Mouse (Mus musculus) gonadal fat pad, adult 2 months (tissue): ENCODE measurements at regions not wholly inside any gene's neighbourhood (a gene's known extent, or its start where the extent isn't known, plus 50 kb on each side); places are given as distances from the start of the nearest gene placed in this dataset.
A peak's percentile ranks its signal among the peaks of the same experiment; 100 is the strongest.

Experiments used
- DNase-seq: peaks from one replicate; pipeline ENCODE4 v3.0.0-alpha.2; 2012; ENCODE audit warnings: low read depth

DNA sequence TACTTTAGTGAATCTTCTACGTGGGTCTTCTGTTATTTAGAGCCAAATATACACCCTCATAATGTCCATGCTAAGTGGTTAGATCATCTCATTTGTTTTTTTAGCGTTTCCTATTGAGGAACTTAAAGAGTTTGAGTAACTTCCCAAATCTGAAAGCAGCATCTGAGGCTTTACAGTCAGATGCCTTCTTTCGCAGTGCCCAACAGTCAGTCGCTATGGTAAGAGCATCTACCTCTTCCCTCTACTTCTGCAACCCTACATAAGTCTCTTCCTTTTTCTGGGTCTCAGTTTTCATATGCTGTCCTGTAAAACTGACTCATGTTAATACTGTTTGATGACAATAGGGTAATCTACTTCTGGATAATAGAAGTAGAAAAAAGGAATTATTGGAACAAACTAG lies 146.8 kb downstream of the Ktn1 start:
- no peak for DNase-seq

DNA sequence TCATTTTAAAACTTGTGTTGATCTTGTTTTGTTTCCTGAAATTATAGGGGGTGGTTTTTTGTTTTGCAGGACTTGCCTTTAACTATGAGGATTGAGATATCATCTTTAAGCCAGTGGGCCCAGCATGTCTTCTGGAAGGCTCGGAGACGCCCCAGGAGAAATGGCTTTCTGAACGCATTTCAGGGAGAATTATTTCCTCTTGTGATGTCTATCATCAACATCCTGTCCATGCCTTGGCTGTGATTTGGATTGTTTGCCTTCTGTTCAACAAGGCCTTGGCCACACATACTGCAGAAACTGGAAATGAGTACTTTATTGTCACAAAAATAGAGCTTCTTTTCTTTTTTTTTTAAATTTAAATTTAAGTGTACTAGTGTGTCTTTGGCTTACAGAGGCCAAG lies 150.0 kb downstream of the Ktn1 start:
- DNase-seq, result no peak

- no peak for DNase-seq
Observed at GRCm38 (mm10) chr14:47799564-47799963, 151.3 kb downstream of the Ktn1 start.

- no peak for DNase-seq
Observed at GRCm38 (mm10) chr14:47805202-47805601, 157.0 kb downstream of the Ktn1 start.

- peak; percentile 17 for DNase-seq
Observed at GRCm38 (mm10) chr14:47805771-47806535, 157.7 kb downstream of the Ktn1 start.

DNA sequence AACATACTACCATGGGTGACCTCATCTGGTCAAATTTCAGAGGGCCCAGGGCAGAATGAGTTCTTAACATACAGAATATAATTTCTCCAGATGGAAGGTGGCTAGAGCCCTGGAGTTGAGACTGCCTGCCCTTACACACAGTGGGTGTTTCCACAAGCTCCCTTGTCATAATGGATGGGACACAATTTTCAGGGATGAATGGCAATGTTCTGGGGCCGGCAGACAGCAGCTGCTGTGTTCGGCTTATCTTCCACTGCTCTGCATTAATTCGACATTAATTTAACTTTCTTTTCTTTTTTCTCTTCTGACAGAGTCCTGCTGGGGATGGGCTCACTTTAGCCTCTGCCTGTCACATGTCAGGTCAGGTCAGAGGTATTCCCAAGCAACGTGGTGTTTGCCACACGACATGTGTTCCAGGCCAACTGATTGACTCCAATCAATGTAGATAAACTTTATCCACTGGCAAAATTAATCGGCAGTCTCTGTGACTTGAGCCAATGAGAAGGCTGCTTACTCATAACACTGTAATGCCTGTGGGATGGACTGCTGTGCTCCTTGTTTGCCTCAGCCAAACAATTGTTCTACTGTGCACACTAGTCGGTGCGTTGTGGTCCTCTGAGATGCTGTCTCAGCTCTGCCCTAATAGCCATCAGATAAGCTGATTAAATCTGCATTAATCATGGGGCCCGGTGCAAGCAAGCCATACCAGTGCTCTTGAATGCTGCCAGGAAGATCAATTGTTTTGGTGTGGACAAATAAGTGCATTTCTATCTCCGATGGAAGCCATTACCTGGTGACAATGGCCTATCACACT lies 160.1 kb downstream of the Ktn1 start:
- no peak for DNase-seq

GRCm38 (mm10) chr14:47818224-47818623 lies 170.0 kb downstream of the Ktn1 start:
- DNase-seq, result no peak

GRCm38 (mm10) chr14:47818641-47819040 lies 170.4 kb downstream of the Ktn1 start:
- DNase-seq, result no peak

GRCm38 (mm10) chr14:47820571-47821143 lies 172.4 kb downstream of the Ktn1 start:
- DNase-seq, result no peak

DNA sequence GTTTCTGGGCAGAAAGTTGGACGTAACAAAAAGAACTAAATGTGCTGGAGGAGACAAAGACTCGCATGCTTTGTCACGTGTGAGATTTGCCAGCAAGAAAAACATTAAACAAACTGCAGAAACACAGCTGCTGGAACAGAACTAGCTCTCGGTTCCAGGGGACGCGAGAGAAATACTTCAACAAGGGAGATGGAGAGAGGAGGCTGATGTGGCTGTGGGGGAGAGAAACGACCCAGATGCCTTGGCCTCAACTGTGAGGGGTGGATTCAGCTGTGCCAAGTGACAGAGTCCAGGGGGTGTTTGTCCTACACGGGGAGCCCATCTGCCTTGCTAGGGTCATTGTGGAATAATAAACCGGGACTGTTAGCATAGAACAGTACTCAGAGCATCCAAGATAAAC lies 174.9 kb downstream of the Ktn1 start:
- DNase-seq, result no peak

GRCm38 (mm10) chr14:47823696-47824095 lies 175.4 kb downstream of the Ktn1 start:
- DNase-seq, result no peak

DNA sequence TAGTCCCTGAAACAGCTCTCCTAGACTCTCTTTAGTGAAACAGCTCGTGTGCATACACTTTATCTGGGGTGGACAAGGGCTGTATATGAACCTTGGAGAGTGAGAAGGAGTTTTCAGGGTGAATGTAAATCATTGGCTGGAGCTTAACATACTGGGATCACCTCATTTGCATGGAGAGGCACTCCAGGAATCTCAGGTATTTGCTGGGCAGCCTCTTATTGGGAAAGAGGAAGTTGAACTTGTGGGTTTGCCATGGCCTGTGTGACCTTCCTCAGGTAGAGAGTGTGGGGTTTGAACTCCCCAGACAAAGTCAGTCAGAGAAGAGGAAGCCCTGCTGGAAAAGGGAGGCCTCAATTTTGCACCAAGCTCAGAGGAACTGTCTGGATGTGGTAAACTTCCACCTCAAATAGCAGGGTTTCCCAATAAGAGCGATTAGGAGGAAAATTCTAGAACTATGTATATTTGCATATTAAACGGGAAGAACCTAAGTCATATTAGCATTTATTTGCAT lies 177.3 kb downstream of the Ktn1 start:
- DNase-seq, result no peak

DNA sequence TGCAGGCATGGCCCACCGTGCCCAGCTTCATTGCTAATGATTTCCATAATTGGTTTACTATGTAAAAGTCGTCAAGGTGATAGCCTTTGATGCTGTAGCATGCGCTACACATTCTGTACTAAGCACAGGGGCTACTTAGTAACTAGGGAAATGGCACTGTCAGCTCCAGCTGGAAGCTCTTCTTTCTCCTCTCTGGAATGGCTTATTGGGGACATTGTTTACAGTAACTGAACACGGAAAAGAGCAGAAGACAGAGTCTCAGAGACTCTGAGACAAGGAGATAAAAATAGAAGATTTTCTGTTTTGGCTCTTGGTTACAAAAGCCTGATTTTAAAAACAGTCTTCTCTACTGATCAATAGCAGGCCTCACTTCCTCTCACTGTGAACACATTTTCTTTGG lies 178.3 kb downstream of the Ktn1 start:
- DNase-seq, result no peak

DNA sequence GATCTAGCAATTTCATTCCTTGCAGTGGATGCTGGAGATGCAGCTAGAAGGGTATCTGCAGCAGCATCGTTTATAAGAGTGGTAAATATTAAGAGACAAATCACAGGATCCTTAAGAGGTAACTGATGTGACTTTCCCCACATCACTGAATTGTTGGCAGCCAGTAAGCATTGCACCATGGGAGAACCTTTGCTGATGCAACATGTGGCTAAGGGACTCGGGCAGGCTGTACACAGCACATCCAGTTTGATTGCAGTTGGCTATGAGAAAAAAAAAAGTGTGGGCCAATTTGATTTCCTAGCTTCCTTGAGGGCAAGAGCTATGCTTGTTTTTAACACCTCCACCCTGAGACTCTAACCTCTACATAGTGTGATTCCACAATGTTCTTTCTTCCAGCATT lies 179.4 kb downstream of the Ktn1 start:
- peak; percentile 17 for DNase-seq

DNA sequence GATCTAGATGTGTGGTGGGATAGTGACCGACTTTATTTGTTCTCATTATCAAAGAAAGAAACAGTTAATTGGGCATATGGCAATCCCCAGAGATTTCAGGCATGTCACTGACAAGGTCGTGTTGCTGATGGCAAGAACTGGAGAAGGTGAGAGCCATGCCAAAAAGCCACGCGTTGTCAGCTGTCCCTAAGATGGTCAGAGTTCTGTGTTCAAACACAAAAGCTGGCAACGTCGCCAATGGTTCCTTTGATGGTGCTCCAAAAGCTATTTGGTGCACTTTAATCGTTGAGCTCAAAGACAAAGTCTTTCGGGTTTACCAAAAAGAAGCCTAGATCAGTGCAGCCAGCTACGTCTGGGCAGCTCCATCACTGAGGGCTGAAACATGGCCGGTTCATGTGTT lies 185.4 kb downstream of the Ktn1 start:
- DNase-seq, result no peak

GRCm38 (mm10) chr14:47835408-47835807 lies 187.2 kb downstream of the Ktn1 start:
- no peak for DNase-seq

DNA sequence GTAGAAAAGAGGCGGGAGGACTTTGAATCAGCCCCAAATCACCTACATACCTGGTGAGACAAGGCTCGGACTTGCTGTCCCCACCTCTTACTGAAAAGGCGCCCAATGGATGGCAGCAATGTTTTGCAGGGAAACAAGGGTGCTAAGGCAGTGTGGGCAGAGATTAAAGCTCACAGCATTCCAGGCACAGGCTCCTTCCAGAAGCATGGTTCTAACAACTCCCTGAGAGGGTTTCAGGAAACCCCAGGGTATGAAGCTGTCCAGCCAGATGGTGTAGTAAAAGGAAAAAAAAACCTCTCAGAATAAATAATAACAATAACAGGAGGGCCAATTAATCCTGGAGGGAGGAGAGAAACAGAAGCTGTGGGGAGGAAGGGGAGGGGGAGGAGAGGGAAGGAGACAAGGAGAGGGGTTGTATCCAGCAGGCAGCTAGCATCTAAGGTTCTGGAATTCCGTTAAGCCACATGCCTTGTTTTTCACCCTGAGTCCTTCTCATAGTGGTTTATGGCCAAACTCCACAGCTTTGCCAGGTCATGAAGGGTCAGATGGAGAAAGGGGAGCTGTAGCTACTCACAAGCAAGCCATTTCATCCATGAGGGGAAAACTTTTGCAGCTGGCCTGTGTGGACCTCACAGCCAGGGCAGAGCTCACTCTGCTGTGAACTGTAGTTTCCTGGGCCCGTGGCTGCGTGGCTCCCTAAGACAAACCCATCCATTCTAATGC lies 191.4 kb downstream of the Ktn1 start:
- no peak for DNase-seq

GRCm38 (mm10) chr14:47844366-47844765 lies 196.1 kb downstream of the Ktn1 start:
- no peak for DNase-seq

DNA sequence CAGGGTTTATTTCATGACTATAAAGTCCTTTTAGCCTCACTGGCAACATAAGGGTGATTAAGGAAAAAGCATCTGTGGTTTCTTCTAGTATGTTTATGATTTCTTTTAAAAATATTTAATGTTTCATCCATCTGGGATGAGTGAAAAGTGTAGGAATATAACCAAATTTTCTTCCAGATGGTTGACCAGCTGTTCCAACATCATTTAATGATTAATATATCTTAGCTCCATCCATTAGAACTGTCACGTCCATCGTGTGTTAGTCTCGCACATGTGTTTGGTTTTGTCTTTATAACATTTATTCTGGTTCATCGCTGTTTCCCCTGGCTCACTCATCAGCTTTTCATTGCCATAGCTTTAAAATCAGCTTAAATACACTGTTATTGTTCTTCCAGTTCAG lies 200.6 kb downstream of the Ktn1 start:
- DNase-seq, result no peak

- DNase-seq, result no peak
Observed at GRCm38 (mm10) chr14:47856280-47856765, 208.1 kb downstream of the Ktn1 start.

GRCm38 (mm10) chr14:47857271-47857670 lies 209.0 kb downstream of the Ktn1 start:
- no peak for DNase-seq
